Mouse (Mus musculus) thymus, postnatal 4 days (tissue): ENCODE measurements around the gene Rnf151.
A peak's percentile ranks its signal among the peaks of the same experiment; 100 is the strongest.

Experiments
- DNase-seq: peaks from one replicate; pipeline ENCODE4 v3.0.0; 2021

Rnf151 gene

DNA sequence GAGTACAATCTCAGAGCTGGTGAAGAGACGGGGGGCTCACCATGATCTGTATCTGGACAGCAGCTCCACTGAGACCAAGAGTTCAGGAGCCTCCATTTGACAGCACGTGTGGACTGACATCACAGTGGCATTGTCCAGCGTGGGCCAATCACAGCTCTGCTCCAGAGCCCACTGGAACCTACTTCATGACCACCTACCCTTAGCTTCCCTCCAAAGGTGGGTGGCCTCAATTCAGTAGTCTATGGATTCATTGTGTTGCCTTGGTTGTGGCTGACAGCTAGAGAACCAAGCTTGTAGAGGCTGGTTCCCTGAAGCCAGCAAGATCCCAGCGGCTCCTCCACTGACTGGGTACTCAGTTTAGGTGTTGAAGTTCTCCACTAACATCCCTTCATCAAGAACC lies at the start of gene Rnf151, which contains the start of gene Rps2:
Gene Rnf151, minus strand, starts transcription at position 121 of the 400 bp plus-strand sequence.
Gene Rps2, plus strand, starts transcription at position 174 of the 400 bp plus-strand sequence.
- no peak for DNase-seq

DNA sequence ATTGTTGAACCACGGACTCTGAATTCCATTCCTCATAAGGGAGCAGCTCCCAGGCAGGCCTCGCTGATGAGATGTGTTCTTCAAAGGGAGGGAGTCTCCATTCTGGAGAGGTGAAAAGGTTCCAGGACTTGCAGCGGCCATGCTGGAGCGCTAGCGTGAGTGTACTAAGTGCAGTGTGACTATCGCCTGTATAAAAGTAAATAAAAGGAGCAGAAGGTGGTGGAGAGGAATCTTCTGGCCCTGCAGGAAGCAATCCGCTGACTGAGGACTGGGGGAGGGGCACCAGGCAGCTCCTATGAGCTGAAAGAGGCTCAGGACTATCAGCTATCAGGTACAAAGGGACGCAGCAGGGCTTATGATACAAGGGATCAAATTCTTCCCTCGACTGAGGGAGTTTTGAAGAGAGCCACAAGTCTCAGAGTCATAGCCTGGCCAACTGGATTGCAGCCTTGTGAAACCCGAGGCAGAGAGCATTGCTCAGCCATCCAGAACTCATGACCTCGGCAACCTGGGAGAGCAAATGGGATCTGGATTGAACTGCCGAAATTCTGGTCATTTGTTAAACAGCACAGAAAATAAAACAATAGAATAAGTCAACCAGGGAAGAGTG lies 48.5 kb upstream of the Rnf151 start:
- no peak for DNase-seq

DNA sequence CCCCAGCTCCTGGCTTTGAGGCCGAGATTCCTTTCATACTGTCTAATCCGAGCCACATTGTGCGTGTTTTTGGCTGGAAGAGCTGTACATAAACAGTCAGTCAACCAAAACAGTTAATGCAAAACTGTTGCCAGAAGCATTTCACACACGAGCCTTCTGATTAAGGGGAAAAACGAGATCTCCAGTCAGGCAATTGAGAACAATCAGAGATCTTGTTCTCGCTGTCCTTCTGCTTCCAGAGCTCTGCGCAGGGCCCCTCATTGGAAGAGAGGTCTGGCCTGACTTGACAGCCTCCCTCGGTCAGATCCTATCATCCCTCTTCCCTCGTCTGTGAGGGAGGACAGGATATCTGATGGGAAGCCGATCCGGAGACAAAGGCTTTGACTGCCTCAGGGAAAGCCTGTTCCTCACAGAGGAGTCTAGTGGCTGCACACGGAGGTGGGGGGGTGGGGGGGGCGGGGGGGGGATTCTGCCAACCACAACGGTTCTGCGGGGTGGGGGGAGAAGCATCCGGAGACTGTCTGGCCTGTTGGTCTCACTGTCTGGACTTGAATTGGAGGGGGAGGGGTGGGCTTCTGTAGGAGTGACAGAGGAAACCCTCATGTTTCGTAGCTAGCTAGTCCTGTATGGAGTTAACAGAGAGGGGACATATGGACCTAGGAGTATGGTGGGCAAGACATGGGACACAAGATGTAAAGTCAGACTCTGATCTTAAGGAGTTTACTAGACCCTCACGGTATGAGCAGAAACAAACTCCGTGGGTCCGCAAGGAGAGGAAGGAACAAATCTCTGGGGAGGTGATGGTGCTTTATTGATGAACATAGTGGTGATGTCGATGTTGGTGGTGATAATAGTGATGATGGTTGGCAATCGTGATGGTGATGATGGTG lies 47.4 kb upstream of the Rnf151 start:
- DNase-seq, result no peak

DNA sequence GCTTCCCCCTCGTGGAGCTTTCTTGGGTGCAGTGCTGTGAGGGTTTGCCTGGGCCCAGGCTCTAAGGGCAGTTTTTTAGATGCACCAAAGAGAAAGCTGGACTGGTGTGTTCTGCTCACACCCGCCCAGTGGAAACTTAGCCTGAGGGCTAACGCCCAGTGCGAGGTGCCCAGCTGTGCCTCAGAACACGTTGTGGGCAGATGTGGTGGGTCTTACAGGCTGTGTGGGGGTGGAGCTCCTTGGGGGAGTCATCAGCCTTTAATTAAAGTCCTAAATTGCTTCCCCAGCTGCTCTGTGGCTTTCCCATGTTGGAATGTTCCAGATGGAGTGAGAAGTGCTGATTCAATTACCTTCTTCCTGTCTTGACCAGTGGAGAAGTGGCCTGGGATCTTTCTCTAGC lies 43.3 kb upstream of the Rnf151 start:
- DNase-seq, result no peak

DNA sequence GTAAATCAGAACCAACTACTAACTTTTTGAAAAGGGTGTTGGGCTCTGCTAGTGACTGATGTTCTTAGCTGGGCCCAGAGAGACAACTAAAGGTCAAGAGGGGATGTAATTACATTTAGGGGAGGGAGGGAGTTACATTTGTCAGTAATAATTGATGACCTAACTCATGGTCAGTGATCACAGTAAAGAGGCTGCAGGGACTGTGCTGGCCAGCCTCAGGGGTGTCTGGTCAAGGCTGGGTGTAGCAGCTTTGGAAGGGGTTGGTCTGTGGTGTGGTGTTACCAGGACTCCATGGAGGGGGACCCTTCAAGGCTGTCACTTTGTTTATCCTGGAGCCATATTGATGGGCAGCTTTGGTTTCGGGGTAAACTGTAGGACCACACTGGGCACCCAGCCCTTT lies 39.5 kb upstream of the Rnf151 start:
- no peak for DNase-seq

DNA sequence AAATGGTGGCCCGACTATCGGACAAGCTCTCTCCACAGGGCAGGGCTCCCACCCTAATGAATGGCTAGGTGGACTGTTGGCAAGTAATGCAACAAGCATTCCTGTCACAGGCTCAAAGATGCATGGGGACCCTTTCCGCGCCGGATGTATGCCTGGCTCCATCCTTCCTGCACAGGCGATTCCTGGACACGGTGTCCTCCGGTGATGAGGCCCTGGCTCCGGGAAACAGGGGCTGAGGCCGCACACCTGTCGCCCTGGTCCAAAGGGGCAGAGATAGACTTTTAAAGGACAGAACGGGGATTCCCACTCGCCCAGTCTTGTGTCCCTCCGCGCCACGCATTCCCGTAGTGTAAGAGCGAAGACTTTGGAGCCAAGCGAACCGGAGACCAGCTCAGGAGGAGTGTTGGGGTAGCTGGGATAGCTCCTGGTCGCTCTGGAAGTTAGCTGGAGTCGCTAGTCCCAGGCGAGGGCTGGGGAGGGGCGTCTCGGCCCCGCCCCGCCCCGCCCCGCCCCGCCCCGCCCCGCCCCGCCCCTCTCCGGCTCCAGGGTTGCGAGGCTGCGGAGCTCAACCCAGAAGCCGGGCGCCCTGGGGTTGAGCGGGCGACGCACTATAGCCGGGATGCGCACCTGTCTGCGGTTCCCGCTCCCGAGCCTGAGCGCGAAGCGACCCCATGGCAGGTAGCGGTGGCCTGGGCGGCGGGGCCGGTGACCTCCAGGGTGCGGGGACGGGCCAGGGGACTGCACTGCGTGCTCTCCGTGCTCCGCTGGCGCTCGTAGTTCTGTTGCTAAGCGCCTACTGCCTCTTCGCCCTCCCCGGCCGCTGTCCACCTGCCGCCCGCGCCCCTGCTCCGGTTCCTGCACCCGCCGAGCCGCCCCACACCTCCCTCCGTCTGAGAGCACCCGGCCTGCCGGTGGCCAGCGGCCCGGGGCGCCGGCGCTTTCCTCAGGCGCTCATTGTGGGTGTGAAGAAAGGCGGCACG lies 34.8 kb upstream of the Rnf151 start, which contains the start of gene Hs3st6:
Gene Hs3st6, plus strand, starts transcription at position 574 of the 980 bp plus-strand sequence.
- peak; percentile 46 for DNase-seq

DNA sequence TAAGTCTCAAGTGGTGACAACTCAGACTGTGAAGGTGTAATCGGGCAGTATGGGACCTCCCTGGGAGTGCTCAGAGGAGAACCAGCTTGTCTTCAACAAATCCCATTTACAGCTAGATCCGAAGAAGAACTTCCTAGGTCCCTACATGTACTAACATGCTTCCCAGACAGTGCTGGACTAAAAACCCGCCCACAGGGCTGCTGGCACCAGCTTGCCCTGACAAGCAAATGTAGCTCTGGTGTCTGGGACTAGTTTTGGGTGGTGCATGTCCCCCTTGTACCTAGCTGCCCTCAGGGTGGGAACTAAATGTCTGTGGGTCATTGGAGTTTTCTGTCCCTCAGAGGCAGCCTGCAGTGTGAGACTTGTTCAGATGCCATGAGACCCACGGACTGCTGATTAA lies 33.7 kb upstream of the Rnf151 start:
- no peak for DNase-seq

DNA sequence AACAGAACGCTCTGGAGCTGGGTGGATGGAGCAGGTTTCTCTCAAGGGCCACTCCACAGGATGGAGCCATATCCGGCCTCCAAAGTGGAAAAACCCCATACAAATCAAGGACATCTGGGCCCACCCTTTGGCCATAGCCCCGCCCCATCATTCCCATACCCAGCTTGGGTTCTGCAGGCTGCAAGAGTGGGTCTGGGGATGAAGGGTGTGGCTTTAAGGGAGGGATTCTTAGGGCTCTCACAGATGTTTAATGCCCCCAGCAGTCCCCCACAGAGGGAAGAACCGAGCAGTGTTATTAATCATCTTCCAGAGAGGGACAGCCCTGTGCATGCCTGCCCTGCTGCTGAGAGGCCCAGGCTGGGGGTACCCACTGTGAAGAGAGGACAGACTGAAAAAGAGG lies 29.1 kb upstream of the Rnf151 start:
- DNase-seq, result no peak

DNA sequence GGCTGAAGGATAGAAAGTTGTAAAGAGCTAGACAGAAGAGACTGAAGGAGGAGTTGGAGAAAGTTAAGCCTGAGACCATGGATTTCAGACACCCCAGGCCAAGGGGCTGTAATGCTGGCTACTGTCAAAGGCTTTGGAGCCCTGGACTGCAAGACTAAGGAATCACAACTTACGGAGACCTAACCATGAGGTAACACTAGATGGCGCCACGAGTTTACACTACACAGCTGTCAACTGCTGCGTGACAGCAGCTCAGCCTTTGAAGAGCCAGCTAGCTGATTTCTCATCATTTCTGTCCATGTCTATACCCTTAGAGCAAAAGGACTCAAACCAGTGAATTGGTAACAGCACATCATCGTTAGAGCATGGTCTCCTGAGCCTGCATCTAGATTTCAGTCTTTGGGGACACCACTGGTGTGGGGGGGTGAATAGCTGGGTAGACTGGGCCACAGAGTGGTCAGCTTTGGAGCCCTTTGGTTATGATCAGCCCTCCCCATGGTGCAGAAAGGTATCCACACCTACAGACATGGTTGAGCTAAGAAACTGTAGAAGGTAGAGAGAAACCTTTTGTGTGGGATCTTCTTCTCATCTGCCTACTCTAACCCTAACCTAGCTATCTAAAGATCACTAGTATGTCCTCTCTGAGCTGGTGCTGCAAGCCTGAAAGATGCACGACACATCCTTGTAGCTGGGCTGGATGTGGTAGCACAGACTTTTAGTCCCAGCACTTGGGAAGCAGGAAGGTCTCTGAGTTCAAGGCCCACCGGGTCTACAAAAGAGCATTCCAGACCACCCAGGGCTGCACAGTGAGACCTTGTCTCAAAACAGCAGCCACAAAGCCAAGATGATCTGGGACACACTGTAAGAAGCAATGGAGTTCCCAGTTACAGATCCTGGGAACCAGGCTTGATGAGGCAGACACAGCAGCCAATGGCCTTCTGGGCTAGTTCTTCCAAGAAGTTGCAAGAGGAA lies 27.9 kb upstream of the Rnf151 start:
- peak; percentile 89 for DNase-seq

DNA sequence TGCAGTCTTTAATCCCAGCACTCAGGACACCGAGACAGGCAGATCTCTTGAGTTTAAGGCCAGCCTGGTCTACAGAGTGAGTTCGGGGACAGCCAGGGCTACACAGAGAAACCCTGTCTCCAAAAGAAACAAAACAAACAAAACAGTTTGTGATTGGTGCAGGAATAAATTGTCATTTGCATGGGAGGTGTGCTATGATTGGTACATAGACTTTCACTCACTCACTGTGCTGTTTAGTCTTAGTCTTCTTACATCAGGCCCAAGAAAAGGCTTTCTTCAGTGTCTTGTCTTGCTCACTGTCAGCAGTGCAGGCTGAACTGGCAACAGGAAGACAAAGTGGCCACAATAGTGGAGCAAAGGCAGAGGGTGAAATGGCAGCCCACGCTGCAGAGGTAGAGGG lies 26.5 kb upstream of the Rnf151 start:
- no peak for DNase-seq

DNA sequence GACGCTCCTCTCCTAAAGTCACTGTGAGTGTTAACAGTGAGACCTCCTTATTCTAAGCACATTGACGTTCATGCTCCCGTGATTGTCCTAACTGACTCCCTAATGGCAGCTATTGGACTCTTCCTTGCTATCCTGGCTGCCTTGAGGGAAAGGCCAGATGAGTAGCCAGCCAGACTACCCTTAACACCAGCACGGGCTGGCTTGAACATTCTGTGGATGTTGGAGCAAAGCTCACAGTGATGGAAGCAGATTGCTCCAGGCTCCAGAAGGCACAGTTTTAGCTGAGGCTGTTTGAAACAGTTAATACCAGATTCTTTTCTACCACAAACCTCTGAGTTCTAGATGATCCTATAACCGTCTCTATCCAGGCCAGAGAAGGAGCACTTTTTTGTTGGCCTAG lies 26.0 kb upstream of the Rnf151 start:
- no peak for DNase-seq

DNA sequence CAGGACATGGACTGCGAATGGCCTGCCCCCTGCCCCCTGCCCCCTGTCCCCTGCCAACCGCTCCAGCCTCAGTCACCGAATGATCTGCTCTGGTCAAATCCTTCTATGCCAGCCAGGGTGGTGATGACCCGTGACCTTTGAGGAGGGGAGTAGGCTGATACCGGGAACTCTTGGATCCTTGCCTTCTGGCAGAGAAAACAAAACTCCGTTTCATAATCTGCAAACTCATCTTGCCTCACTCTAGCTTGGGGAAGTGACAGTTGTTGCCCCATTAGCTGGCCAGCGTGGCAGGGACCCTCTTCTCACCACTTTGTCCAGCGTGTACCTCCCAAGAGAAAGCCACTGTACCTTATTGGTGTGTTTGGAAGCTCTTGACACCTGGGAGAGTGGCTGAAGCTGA lies 24.4 kb upstream of the Rnf151 start:
- no peak for DNase-seq

DNA sequence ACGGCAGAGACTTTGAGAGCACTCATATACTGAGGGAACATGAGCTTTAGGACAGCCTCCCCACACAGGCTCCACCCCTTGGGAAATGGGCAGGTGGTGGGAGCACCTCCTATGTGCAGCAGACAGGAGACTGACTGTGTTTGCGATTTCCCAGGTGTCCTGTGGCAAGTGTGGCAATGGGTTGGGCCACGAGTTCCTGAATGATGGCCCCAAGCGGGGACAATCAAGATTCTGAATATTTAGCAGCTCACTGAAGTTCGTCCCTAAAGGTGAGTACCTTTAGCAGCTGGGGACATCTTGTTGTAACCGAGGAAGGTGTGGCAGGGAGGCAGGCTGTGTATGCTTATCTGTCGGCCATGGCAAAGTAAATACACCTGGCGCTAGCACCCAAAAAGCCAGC lies 22.1 kb upstream of the Rnf151 start:
- DNase-seq, result no peak

DNA sequence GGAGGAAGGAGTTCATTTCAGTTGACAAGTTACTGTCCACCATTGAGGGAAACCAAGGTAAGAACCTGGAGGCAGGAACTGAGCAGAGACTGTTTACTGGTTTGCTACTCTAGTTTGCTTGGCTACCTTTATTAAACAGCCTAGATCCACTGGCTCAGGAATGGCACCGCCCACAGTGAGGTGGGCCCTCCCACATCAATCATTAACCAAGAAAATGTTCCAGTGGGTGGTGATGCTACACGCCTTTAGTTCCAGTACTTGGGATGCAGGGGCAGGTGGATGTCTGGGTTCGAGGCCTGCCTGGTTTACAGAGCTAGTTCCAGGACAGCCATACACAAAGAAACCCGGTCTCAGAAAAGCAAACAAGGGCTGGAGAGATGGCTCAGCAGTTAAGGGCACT lies 20.4 kb upstream of the Rnf151 start:
- no peak for DNase-seq

DNA sequence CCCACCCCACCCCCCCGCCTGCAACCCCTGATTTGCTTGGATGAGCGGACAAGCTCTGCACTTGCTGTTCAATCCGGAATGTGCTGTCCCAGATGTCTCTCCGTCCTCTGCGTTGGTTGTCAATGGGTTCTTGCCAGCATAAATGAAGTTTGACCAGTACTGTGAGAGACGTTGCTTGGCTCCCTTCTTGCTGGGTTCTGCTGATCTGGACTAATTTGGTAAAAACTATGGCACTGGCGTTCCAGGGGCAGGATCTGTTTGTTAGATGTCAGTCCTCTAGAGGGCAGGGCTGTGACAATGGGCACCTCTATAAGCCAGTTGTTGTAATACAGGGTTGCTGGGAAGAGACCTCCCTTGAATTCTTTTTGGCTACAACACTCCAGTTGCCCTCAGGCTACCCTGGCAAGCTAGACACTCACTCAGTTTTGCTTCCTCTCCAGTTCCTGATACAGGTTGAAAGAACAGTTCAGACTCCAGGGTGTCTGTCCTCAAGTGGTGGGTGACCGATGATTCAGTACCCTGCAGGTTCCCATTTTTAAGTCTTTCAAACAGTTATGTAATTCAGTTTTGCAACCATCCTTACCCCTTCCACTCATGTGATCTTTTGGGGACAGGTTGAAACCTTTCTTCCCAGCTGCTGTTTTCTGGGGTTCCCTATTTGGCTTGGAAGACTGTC lies 19.4 kb upstream of the Rnf151 start:
- DNase-seq, result no peak

DNA sequence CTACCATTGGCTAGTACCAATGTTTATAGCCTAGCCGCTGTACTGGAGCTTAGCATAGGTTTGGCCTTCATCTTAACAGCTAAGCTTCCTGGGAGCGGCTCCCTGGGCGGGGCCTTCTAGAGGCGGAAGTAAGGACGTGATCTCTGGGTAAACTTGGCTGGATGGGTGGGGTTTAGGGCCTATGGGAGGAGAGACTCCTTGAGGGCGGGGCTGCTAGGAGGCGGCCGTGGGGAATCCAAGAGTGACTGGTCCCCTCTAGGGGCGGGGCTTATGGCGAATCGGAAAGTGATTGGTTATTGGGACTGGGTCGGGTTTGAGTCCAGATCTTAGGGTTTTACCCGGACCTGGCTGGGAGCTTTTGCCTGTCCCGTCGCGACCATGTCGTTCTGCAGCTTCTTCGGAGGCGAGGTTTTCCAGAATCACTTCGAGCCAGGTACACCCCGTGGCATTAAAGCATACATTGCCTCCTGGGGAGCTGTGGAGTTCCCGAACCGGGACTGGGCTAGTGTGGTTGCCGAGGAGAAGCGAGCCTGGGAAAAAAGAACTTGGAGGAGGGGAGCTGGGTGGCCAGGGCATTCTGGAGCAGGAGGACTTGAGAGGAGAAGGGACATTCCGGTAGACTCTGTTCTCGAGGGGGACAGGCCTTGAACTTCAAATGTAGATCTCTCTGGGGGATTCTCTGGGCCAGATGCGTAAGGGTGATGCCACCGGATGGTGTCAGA lies 18.6 kb upstream of the Rnf151 start, which contains the start of gene Msrb1:
Gene Msrb1, plus strand, starts transcription at position 313 of the 722 bp plus-strand sequence.
- DNase-seq, result peak; percentile 94

DNA sequence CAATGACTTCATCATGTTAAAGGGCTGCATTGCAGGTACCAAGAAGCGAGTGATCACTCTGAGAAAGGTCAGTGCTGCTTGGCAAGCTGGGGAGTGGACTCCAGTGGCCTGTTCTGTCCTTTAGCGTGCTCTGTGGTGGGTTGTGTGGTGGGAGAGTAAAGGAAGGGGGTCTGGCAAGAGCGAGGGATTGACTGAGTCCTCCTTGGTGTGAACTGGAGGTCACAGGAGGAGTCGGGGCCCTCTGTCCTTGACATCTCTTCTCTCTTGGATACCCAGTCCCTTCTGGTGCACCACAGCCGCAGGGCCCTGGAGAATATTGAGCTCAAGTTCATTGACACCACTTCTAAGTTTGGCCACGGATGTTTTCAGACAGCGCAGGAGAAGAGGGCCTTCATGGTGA lies 17.6 kb upstream of the Rnf151 start:
- DNase-seq, result no peak

DNA sequence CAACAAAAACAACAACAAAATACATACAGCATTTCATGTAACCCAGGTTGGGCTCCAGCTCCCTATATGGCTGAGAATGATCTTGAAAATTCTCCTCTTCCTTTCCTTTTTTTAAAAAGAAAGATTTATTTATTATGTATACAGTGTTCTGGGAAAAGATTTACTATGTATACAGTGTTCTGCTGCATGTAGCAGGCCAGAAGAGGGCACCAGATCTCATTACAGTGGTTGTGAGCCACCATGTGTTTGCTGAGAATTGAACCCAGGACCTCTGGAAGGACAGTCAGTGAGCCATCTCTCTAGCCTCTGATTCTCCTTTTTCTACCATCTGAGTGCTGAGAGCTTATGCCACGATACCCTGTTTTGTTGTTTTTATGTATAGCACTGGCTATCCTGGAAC lies 16.6 kb upstream of the Rnf151 start:
- DNase-seq, result no peak

DNA sequence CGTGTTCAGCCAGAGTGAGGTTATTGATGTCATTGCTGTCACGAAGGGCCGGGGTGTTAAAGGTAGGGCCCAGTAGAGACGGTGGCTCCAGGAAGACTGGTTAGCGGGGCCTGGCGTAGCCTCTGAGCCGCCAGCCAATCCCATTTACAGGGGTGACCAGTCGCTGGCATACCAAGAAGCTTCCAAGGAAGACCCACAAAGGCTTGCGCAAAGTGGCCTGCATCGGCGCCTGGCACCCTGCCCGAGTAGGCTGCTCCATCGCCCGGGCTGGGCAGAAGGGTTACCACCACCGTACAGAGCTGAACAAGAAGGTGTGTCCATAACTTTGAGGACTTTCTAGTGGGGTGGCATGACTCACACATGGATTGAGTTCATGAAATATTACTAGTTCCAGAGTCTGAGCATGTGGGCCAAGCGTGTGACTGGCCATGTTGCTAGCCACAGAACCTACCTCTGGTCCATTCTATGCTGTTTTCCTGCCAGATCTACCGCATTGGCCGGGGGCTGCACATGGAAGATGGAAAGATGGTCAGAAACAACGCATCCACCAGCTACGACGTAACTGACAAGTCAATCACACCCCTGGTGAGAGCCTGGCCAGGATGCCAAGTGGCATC lies 15.7 kb upstream of the Rnf151 start:
- no peak for DNase-seq
